Mouse (Mus musculus) hindbrain, embryonic 14.5 days (tissue): ENCODE measurements around the gene Zfp629. TPM values are rescaled to one million over a fixed set of nuclear protein-coding genes. Genes with fewer than 3 reads are reported as not detected.
A peak's percentile ranks its signal among the peaks of the same experiment; 100 is the strongest.
"Not testable (repeated sequence)": the region's sequence is repeated elsewhere in the genome, so short reads cannot be mapped to it uniquely, and the experiment has no call there.

Experiments used
- ATAC-seq: fragments of 200-750 bp; cut with Nextera tagmentation; 2 replicates; pipeline ENCODE4 v1.8.0; 2017; ENCODE audit warnings: moderate number of reproducible peaks, mild to moderate bottlenecking, moderate TSS enrichment, moderate library complexity; ENCODE audit not compliant: low FRiP score
- DNase-seq: peaks from one replicate; pipeline ENCODE4 v3.0.0-alpha.2; 2015; ENCODE audit warnings: low spot score
- H3K27ac ChIP-seq: fragments of 300-500 bp; sonication (generic); 2 replicates; pipeline ENCODE4 v1.5.1; 2014; ENCODE audit warnings: mild to moderate bottlenecking, moderate library complexity
- H3K27me3 ChIP-seq: fragments of 300-500 bp; sonication (generic); 2 replicates; pipeline ENCODE4 v1.6.1; 2014; ENCODE audit warnings: mild to moderate bottlenecking, low read length, mixed read lengths; ENCODE audit not compliant: control insufficient read depth, insufficient read depth
- H3K36me3 ChIP-seq: fragments of 300-500 bp; sonication (generic); replicated peaks from 2 replicates; pipeline ENCODE4 v1.6.1; 2014; ENCODE audit not compliant: control insufficient read depth, insufficient read depth
- H3K4me1 ChIP-seq: fragments of 300-500 bp; sonication (generic); replicated peaks from 2 replicates; pipeline ENCODE4 v1.6.1; 2014; ENCODE audit warnings: antibody characterized with exemption, low read length, mixed read lengths; ENCODE audit not compliant: control insufficient read depth, insufficient read depth
- H3K4me2 ChIP-seq: fragments of 300-500 bp; sonication (generic); replicated peaks from 2 replicates; pipeline ENCODE4 v1.6.1; 2014; ENCODE audit warnings: mild to moderate bottlenecking, moderate library complexity
- H3K4me3 ChIP-seq: fragments of 300-500 bp; sonication (generic); replicated peaks from 2 replicates; pipeline ENCODE4 v1.5.1; 2014; ENCODE audit warnings: mild to moderate bottlenecking, low read length
- H3K9ac ChIP-seq: fragments of 300-500 bp; sonication (generic); 2 replicates; pipeline ENCODE4 v1.6.1; 2014
- H3K9me3 ChIP-seq: fragments of 300-500 bp; sonication (generic); 2 replicates; pipeline ENCODE4 v1.6.1; 2016; ENCODE audit warnings: low read length; ENCODE audit not compliant: control insufficient read depth
- WGBS: fragments of 180-500 bp; shearing (Covaris S2); extraction: QIAGEN DNeasy Blood & Tissue Kit; methylation state at CpG from one replicate; pipeline ENCODE4 v1.1.7; 2014; 5-methylcytosine and 5-hydroxymethylcytosine counted together
- polyA plus RNA-seq: library from polyadenylated mRNA; unstranded; fragments of >200 nt; fragmentation: Nextera tagmentation; extraction: Ambion mirVana; gene quantifications from 2 replicates; pipeline ENCODE4 v1.2.1, GENCODE M21; 2014

The Zfp629 gene
- polyA plus RNA-seq, 1 experiment from 2014 or later, result 22.2 TPM

- Histone ChIP-seq H3K9me3 (no peaks in the 10 kb centered on the region), H3K36me3 (no peaks in the 10 kb centered on the region), H3K27me3 (no peaks in the 10 kb centered on the region), H3K4me1 (no peaks in the 10 kb centered on the region), H3K9ac (no peak overlapping the region), H3K27ac (no peak overlapping the region), H3K4me3 (no peak overlapping the region), H3K4me2 (no peak overlapping the region)
- WGBS, result 99% methylated on average over 7 of the region's 7 CpGs
- no peak for DNase-seq
- ATAC-seq, result no peak
These were observed 10.4 kb upstream of the Zfp629 start for GRCm38 (mm10) chr7:127626039-127626438.

GRCm38 (mm10) chr7:127618402-127618801 lies 2.8 kb upstream of the Zfp629 start:
- WGBS, result 87% methylated on average over 7 of the region's 8 CpGs
- ATAC-seq, H3K4me3 ChIP-seq, H3K27me3 ChIP-seq, H3K36me3 ChIP-seq, H3K4me2 ChIP-seq, DNase-seq, H3K9ac ChIP-seq, H3K9me3 ChIP-seq, H3K27ac ChIP-seq: not testable (repeated sequence)
- peaks cover 21% of the 10 kb centered on the region for H3K4me1 ChIP-seq

- no peak overlapping the region for H3K4me3 ChIP-seq
- ATAC-seq, result no peak
- H3K9ac ChIP-seq, result no peak overlapping the region
- DNase-seq, result no peak
- H3K27me3 ChIP-seq, result no peaks in the 10 kb centered on the region
- H3K9me3 ChIP-seq, result no peaks in the 10 kb centered on the region
- peaks cover 21% of the 10 kb centered on the region for H3K4me1 ChIP-seq
- 48% methylated on average over 2 of the region's 2 CpGs for WGBS
- no peak overlapping the region for H3K4me2 ChIP-seq
- no peak overlapping the region for H3K27ac ChIP-seq
- no peaks in the 10 kb centered on the region for H3K36me3 ChIP-seq
These were observed 2.4 kb upstream of the Zfp629 start for GRCm38 (mm10) chr7:127617962-127618361.

GRCm38 (mm10) chr7:127616881-127617280 lies 1.3 kb upstream of the Zfp629 start:
- no peak overlapping the region for H3K27ac ChIP-seq
- H3K4me2 ChIP-seq, result peak overlapping the region; percentile 83
- H3K4me1 ChIP-seq, result peaks cover 21% of the 10 kb centered on the region
- H3K36me3 ChIP-seq, result peaks cover 11% of the 10 kb centered on the region
- DNase-seq (no peak), ATAC-seq (no peak)
- H3K9ac ChIP-seq, result 0 out of 2 replicates have a peak overlapping the region, but pooled peaks have one; percentile 91
- H3K27me3 ChIP-seq, result no peaks in the 10 kb centered on the region
- H3K4me3 ChIP-seq, result peak overlapping the region; percentile 13; the same call in 1 of the 2 replicates
- no peaks in the 10 kb centered on the region for H3K9me3 ChIP-seq
- WGBS, result 85% methylated on average over 1 of the region's 1 CpGs

GRCm38 (mm10) chr7:127616336-127616735 lies 739 bp upstream of the Zfp629 start:
- peak overlapping the region; percentile 83 for H3K4me2 ChIP-seq
- no peaks in the 10 kb centered on the region for H3K27me3 ChIP-seq
- H3K36me3 ChIP-seq, result peaks cover 16% of the 10 kb centered on the region
- H3K4me1 ChIP-seq, result peaks cover 21% of the 10 kb centered on the region
- H3K9ac ChIP-seq, result peak overlapping the region; percentile 91
- H3K9me3 ChIP-seq, result no peaks in the 10 kb centered on the region
- 39% methylated on average over 1 of the region's 1 CpGs for WGBS
- peak overlapping the region; percentile 13 for H3K4me3 ChIP-seq
- H3K27ac ChIP-seq, result no peak overlapping the region
- ATAC-seq (no peak), DNase-seq (no peak)

GRCm38 (mm10) chr7:127614511-127614890 lies 1.1 kb downstream of the Zfp629 start:
- DNase-seq (no peak), ATAC-seq (peak; percentile 32; the same call in 1 of the 2 replicates)
- H3K9me3 ChIP-seq, result no peaks in the 10 kb centered on the region
- 0% methylated on average over 27 of the region's 44 CpGs for WGBS
- H3K9ac ChIP-seq, result peak overlapping the region; percentile 91
- H3K4me3 ChIP-seq, result peak overlapping the region; percentile 86
- no peaks in the 10 kb centered on the region for H3K27me3 ChIP-seq
- H3K4me1 ChIP-seq, result peaks cover 21% of the 10 kb centered on the region
- peaks cover 34% of the 10 kb centered on the region for H3K36me3 ChIP-seq
- peak overlapping the region; percentile 83 for H3K4me2 ChIP-seq
- H3K27ac ChIP-seq, result peak overlapping the region; percentile 89

- WGBS, result 20% methylated on average over 8 of the region's 8 CpGs
- no peak for ATAC-seq
These were observed 1.5 kb downstream of the Zfp629 start for GRCm38 (mm10) chr7:127614091-127614490.

GRCm38 (mm10) chr7:127613501-127613900 lies 2.1 kb downstream of the Zfp629 start:
- peak overlapping the region; percentile 86; the same call in 1 of the 2 replicates for H3K4me3 ChIP-seq
- H3K4me1 ChIP-seq, result peaks cover 21% of the 10 kb centered on the region
- H3K4me2 ChIP-seq, result peak overlapping the region; percentile 83
- no peak overlapping the region for H3K27ac ChIP-seq
- peaks cover 44% of the 10 kb centered on the region for H3K36me3 ChIP-seq
- DNase-seq (no peak), ATAC-seq (no peak)
- no peak overlapping the region for H3K9ac ChIP-seq
- WGBS, result 93% methylated on average over 8 of the region's 8 CpGs
- H3K9me3 ChIP-seq, result no peaks in the 10 kb centered on the region
- H3K27me3 ChIP-seq, result no peaks in the 10 kb centered on the region

More at GRCm38 (mm10) chr7:127614091-127614490, 1.5 kb downstream of the Zfp629 start:
- Histone ChIP-seq H3K9me3 (no peaks in the 10 kb centered on the region), H3K27me3 (no peaks in the 10 kb centered on the region), H3K36me3 (peaks cover 38% of the 10 kb centered on the region), H3K9ac (peak overlapping the region; percentile 91), H3K4me2 (peak overlapping the region; percentile 83), H3K27ac (0 out of 2 replicates have a peak overlapping the region, but pooled peaks have one; percentile 89), H3K4me3 (peak overlapping the region; percentile 86), H3K4me1 (peaks cover 21% of the 10 kb centered on the region)
- DNase-seq, result no peak

- no peak overlapping the region for H3K9ac ChIP-seq
- peaks cover 13% of the 10 kb centered on the region for H3K4me1 ChIP-seq
- ATAC-seq, result no peak
- H3K9me3 ChIP-seq, result no peaks in the 10 kb centered on the region
- H3K36me3 ChIP-seq, result peaks cover 64% of the 10 kb centered on the region
- H3K27me3 ChIP-seq, result no peaks in the 10 kb centered on the region
- no peak overlapping the region for H3K27ac ChIP-seq
- whole genome bisulfite sequencing, result 95% methylated on average over 26 of the region's 26 CpGs
- no peak overlapping the region for H3K4me3 ChIP-seq
- no peak for DNase-seq
- H3K4me2 ChIP-seq, result no peak overlapping the region
These were observed 4.0 kb downstream of the Zfp629 start for GRCm38 (mm10) chr7:127611561-127611960.

GRCm38 (mm10) chr7:127611011-127611410 lies 4.6 kb downstream of the Zfp629 start:
- H3K27ac ChIP-seq, result no peak overlapping the region
- 97% methylated on average over 29 of the region's 29 CpGs for WGBS
- DNase-seq (no peak), ATAC-seq (no peak)
- H3K27me3 ChIP-seq, result no peaks in the 10 kb centered on the region
- H3K9me3 ChIP-seq, result no peaks in the 10 kb centered on the region
- H3K9ac ChIP-seq, result no peak overlapping the region
- no peak overlapping the region for H3K4me2 ChIP-seq
- H3K4me3 ChIP-seq, result no peak overlapping the region
- peaks cover 69% of the 10 kb centered on the region for H3K36me3 ChIP-seq
- H3K4me1 ChIP-seq, result peaks cover 9% of the 10 kb centered on the region
